Mouse (Mus musculus) layer of hippocampus, adult 18-20 months (tissue): ENCODE data around the gene Gm11733. TPM values are rescaled to one million over a fixed set of nuclear protein-coding genes. Genes with fewer than 3 reads are reported as not detected.
A peak's percentile ranks its signal among the peaks of the same experiment; 100 is the strongest.

Source experiments
- DNase-seq, 2 experiments: peaks; one replicate each; pipeline ENCODE4 v3.0.0; 2022; ENCODE audit warnings: low spot score in 2 of 2
- total RNA-seq, 2 experiments: library from RNA; stranded (reverse); gene quantifications; 2 replicates each; pipeline ENCODE4 v1.2.3; 2021

The Gm11733 gene
- total RNA-seq, 2 experiments from 2014 or later: 0.22 TPM; not detected in 1

DNA sequence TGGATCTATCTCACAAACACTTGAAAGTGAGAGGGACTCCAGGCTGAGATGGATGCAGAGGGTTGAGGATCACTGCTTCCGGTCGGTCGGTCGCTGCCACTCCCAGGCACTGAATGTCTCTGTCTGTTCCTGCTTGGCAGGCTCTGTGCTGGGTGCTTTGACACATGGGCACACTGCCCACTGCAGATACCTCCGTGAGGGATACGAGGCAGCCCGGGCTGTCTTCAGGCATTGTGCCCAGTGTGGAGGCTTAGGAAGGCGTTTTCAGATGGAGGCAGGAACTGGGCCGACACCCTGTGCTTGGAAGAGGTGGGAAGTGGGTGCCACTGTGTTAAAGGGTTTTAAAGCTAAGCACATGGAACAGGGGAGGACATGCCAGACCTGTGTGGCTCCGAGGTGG, 50.7 kb downstream of the Gm11733 start:
- peak in 1 of 2 experiments; percentile 58 for DNase-seq

DNA sequence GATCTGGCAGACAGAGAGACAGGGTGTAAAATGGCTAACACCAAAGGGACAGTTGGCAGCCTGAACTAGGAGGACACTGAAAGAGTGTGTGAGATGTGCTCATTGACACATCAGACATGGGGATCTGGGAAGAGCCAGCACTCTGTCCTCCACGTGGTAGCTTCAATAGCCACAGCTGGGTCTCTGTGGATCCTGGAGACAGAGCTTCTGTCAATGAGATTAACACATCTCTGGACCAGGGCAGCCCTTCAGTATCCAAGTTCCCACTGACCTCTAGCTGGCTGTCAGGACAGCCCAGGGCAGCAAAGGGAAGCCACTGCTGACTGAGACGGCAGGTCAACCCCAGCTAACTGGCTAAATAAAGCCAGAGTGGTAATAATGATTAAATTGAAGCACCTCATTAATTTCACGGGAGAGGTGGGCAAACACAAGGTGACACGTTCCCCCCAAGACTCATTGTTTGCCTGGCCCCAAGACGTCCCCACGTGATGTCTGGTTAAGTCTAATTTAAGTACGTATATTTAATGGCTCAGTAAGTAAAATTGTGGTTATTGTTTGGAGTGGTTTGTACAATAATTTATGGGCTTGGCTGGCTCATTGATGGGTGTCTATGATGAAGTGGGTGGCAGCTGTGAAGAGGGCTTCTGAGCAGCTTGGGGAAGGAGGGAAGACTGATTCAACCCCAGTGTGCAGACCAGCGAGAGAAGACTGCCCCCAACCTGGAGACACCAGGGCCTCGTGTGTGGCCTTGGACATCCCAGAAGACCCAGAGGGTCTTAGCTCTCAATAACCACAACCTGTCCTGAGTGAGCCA, 51.5 kb downstream of the Gm11733 start:
- no peak for DNase-seq

DNA sequence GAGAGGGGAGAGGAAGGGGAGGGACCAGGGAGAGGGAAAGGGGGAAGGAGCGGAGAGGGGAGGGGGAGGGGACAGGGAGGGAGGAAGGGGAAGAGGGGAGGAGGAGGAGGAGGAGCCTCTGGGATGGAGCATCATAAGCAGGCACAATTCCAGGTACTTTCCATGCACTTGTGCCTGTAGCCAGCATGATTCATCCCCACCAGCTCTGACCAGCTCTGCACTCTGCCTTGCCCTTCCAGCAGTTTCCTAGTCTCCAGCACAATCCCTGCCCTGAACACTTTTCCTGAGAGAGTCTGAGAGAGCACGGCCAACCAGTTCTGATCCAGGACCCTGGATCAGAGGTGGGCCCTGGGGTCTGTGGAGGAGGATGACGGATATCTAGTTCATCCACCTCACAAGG, 52.4 kb downstream of the Gm11733 start:
- no peak for DNase-seq

Other genes with a start within 250 kb of the Gm11733 start
- 10 to 100 TPM; 66.1 to 67.7 TPM for gene Tnrc6c, start 169.9 kb downstream of the Gm11733 start, total RNA-seq